Mouse (Mus musculus) liver, postnatal 0 days (tissue): Measurements from ENCODE around the gene Thtpa.

ENCODE experiments used
- CTCF ChIP-seq: sonication (generic); IDR thresholded peaks from 2 replicates; pipeline ENCODE4 v1.5.1; 2016; ENCODE audit warnings: antibody characterized with exemption, low read depth
- EP300 ChIP-seq: IDR thresholded peaks from 2 replicates; pipeline ENCODE4 v1.6.1; 2016; ENCODE audit warnings: antibody characterized with exemption, low read depth, mild to moderate bottlenecking

DNA sequence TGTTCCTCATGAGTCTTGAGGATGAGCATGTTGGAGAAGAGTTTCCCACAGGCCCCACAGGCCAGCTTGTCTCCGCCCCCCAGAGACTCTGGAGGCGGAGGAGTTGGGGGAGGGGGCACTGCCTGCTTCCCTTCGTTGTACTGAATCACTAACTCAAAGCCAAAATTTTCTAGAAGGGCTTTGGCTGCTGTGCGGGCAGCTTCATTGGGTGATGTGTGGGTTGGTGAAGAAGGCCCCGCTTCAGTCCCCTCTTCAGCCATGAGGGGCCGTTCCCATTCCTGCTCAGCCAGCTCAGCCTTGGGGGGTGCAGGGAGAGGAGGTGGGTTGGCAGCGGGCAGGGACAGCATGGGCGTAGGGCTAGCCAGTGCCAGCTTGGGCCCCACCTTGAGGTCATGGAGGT is 28.5 kb upstream of the Thtpa start:
- no peak for TF ChIP-seq EP300
- no peak for TF ChIP-seq CTCF
